Mouse (Mus musculus) heart, postnatal 0 days (tissue): Measurements from ENCODE around the gene Ripor3.

Experiments
- CTCF ChIP-seq: IDR thresholded peaks from 2 replicates; pipeline ENCODE4 v1.5.1; 2016; ENCODE audit warnings: antibody characterized with exemption, control low read depth, low read depth
- EP300 ChIP-seq: IDR thresholded peaks from 2 replicates; pipeline ENCODE4 v1.6.1; 2016; ENCODE audit warnings: antibody characterized with exemption, low read depth

DNA sequence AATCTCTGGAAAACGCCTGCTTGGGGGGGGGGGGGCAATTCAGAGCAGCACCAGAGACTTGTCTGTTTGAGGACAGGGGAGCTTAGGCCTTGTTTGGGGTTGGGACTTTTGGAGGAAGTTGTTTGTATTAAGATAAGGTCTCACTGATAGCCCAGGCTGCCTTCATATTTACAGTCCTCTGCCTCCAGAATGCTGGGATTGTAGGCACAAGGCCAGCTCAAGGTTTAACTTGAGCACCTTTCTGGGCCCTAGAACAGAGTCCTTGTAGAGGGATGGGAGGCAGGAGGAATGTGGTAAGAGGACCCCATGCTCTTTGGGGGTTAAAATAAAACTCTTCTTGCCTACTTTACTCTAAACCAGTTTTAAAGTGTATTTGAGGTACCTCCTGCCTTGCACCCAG, 37.6 kb downstream of the Ripor3 start:
- TF ChIP-seq CTCF (no peak), EP300 (no peak)
